Mouse (Mus musculus) G1E (cell line): ENCODE results near the gene Bhlhe23. TPM values are rescaled to one million over a fixed set of nuclear protein-coding genes. Genes with fewer than 3 reads are reported as not detected.

Source experiments
- ATAC-seq: 2 replicates; pipeline ENCODE4 v1.8.0; 2016; ENCODE audit warnings: mild to moderate bottlenecking; ENCODE audit not compliant: insufficient number of reproducible peaks, poor library complexity, low FRiP score, severe bottlenecking; ENCODE audit errors: extremely low read depth
- DNase-seq: peaks from one replicate; pipeline ENCODE4 v3.0.0; 2012; ENCODE audit warnings: low spot score
- H3K27me3 ChIP-seq: 2 replicates; pipeline ENCODE4 v1.6.1; 2012; ENCODE audit warnings: mild to moderate bottlenecking, low read length, inconsistent platforms; ENCODE audit not compliant: insufficient read depth
- H3K36me3 ChIP-seq: replicated peaks from 2 replicates; pipeline ENCODE3; 2012; ENCODE audit warnings: mild to moderate bottlenecking, inconsistent platforms
- H3K4me1 ChIP-seq: 2 replicates; pipeline ENCODE4 v1.6.1; 2012; ENCODE audit warnings: low read depth, low read length, inconsistent platforms, mixed read lengths; ENCODE audit not compliant: insufficient read depth
- H3K4me3 ChIP-seq: 2 replicates; pipeline ENCODE4 v1.5.1; 2012; ENCODE audit warnings: low read depth, mild to moderate bottlenecking, inconsistent platforms, low read length, moderate library complexity, mixed read lengths
- H3K9me3 ChIP-seq: replicated peaks from 2 replicates; pipeline ENCODE4 v1.6.1; 2012; ENCODE audit warnings: inconsistent platforms
- CTCF ChIP-seq: IDR thresholded peaks from 2 replicates; pipeline ENCODE4 v1.5.1; 2012; ENCODE audit warnings: low read depth, low read length, inconsistent platforms, mixed read lengths
- GATA1 ChIP-seq: IDR thresholded peaks from 2 replicates; pipeline ENCODE4 v1.6.1; 2012; ENCODE audit warnings: borderline replicate concordance, low read length, inconsistent platforms, mixed read lengths
- GATA2 ChIP-seq: IDR thresholded peaks from 2 replicates; pipeline ENCODE4 v1.6.1; 2012; ENCODE audit warnings: low read depth, low read length, inconsistent platforms, borderline replicate concordance
- POLR2AphosphoS5 ChIP-seq: IDR thresholded peaks from 2 replicates; pipeline ENCODE4 v1.6.1; 2012; ENCODE audit warnings: low read depth, low read length, inconsistent platforms; ENCODE audit not compliant: insufficient replicate concordance
- TAL1 ChIP-seq: conservative IDR thresholded peaks from 2 replicates; pipeline ENCODE4 v1.6.1; 2012; ENCODE audit warnings: low read depth, low read length, inconsistent platforms, mixed read lengths
- polyA plus RNA-seq: library from polyadenylated mRNA; stranded (reverse); fragments of >175 nt; gene quantifications from 2 replicates; pipeline ENCODE4 v1.2.3, GENCODE M21; 2012
- total RNA-seq, 2 experiments: library from RNA; stranded (forward) in 1 of 2; stranded (reverse) in 1 of 2; fragments of 200-1000 nt in 1 of 2; fragments of >200 nt in 1 of 2; fragmentation: Nextera tagmentation in 1 of 2; gene quantifications; 2 replicates each; pipeline ENCODE4 v1.2.3; 2014 to 2017

The Bhlhe23 gene
- total and polyA plus RNA-seq, 3 experiments: 0.11 TPM; not detected in 2

- H3K27me3 ChIP-seq: peaks cover 10% of the 10 kb centered on the region
- no peak for TF ChIP-seq GATA1
- TF ChIP-seq GATA2: no peak
- no peak for TF ChIP-seq CTCF
- no peak for TF ChIP-seq POLR2AphosphoS5
- no peak for TF ChIP-seq TAL1
- H3K36me3 ChIP-seq: no peaks in the 10 kb centered on the region
- DNase-seq: no peak
- H3K4me3 ChIP-seq: no peak overlapping the region
- ATAC-seq: no peak
- no peaks in the 10 kb centered on the region for H3K4me1 ChIP-seq
- no peaks in the 10 kb centered on the region for H3K9me3 ChIP-seq
Observed at GRCm38 (mm10) chr2:180816440-180817065, 39.9 kb upstream of the Bhlhe23 start.

DNA sequence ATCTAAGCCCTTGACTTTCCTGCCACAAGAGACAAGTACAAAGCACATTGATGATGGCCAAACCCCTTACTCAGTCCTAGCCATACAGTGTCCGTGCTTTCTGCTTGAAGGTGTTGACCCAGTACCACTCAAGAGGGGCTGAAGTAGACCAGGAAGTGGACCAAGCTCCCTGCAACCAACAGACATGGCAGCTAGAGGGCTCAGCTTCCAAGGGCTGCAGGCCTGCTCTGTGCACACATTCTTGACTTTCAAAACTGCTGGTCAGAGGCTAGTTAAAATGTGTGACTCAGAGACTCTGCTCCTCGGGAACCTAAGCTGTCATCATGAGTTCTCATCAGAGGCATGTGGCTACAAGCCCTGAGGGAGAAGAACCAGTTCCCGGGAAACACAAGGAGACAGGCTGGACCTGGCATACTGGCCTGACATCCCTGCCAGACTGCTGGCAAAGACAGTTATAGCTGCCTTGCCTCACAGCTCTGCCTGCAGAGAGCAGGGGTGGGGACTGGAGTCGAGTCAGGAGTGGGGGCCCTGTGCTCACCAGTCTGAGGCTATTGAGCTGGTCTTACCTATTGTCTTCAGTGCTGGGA lies 37.4 kb upstream of the Bhlhe23 start:
- Histone ChIP-seq H3K36me3 (no peaks in the 10 kb centered on the region), H3K4me1 (no peaks in the 10 kb centered on the region), H3K27me3 (peaks cover 10% of the 10 kb centered on the region), H3K4me3 (no peak overlapping the region), H3K9me3 (no peaks in the 10 kb centered on the region)
- no peak for DNase-seq
- no peak for ATAC-seq
- no peak for TF ChIP-seq POLR2AphosphoS5
- TF ChIP-seq GATA2: no peak
- no peak for TF ChIP-seq GATA1
- no peak for TF ChIP-seq TAL1
- TF ChIP-seq CTCF: no peak

- TF ChIP-seq GATA1 (no peak), TAL1 (no peak), CTCF (no peak), POLR2AphosphoS5 (no peak), GATA2 (no peak)
- Histone ChIP-seq H3K9me3 (no peaks in the 10 kb centered on the region), H3K36me3 (no peaks in the 10 kb centered on the region), H3K4me1 (no peaks in the 10 kb centered on the region), H3K27me3 (peaks cover 6% of the 10 kb centered on the region), H3K4me3 (no peak overlapping the region)
- DNase-seq (no peak), ATAC-seq (no peak)
Observed at GRCm38 (mm10) chr2:180811002-180811401, 34.3 kb upstream of the Bhlhe23 start.

DNA sequence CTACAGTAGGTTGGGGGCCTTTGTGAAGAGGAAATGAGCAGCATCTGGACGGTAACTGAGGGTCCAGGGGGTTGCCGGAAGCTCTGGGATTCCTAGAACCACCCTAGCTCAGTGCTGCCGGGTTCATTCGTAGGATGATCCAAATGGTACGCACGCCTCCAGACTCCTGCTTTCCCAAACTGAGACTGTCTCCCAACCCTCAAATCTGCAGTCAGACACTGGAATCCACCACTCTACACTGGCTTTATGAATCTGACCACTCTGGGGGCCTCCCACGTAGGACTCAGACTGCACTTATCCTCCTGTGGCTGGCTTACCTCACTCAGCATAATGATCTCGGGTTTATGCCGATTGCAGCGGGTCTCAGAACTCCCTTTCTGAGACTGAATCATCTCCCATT lies 32.8 kb upstream of the Bhlhe23 start:
- TF ChIP-seq POLR2AphosphoS5 (no peak), GATA1 (no peak), CTCF (no peak)
- ATAC-seq: no peak
- no peaks in the 10 kb centered on the region for H3K4me1 ChIP-seq
- DNase-seq: no peak
- no peak overlapping the region for H3K4me3 ChIP-seq
- no peaks in the 10 kb centered on the region for H3K9me3 ChIP-seq
- H3K27me3 ChIP-seq: peaks cover 6% of the 10 kb centered on the region
- no peaks in the 10 kb centered on the region for H3K36me3 ChIP-seq

GRCm38 (mm10) chr2:180805966-180806365 lies 29.3 kb upstream of the Bhlhe23 start:
- DNase-seq (no peak), ATAC-seq (no peak)
- no peaks in the 10 kb centered on the region; the same call in none of the 2 replicates for H3K27me3 ChIP-seq
- no peaks in the 10 kb centered on the region for H3K9me3 ChIP-seq
- H3K4me1 ChIP-seq: no peaks in the 10 kb centered on the region
- TF ChIP-seq GATA2: no peak
- no peaks in the 10 kb centered on the region for H3K36me3 ChIP-seq
- no peak overlapping the region for H3K4me3 ChIP-seq

DNA sequence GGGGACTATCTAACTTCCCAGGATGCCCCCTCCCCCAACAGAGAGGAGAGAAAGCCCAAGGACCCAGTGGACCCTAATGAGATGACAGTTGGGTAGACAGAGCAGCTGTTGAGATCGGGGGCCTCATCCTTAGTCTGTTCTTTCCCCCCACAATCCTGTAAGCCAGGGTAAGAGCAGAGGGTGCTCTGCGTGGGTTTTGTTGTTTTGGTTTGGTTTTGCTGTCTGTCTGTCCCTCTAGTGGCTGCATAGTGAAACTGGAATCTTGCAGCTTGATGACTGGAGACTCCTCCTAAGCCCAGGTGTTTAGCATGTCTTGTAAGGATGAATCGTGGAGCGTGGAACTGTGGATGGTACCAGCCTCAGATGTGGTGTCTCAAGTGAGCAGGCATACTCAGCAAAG lies 19.3 kb upstream of the Bhlhe23 start:
- Histone ChIP-seq H3K36me3 (no peaks in the 10 kb centered on the region), H3K4me1 (no peaks in the 10 kb centered on the region), H3K9me3 (no peaks in the 10 kb centered on the region), H3K4me3 (no peak overlapping the region), H3K27me3 (peaks cover 11% of the 10 kb centered on the region)
- TF ChIP-seq GATA2 (no peak), TAL1 (no peak), GATA1 (no peak), CTCF (0 out of 2 replicates have a peak, but pooled peaks have one; percentile 12), POLR2AphosphoS5 (no peak)
- DNase-seq (no peak), ATAC-seq (no peak)
